Mouse (Mus musculus) frontal cortex, adult 2 months (tissue): ENCODE measurements around the gene Crtc2. TPM values are rescaled to one million over a fixed set of nuclear protein-coding genes. Genes with fewer than 3 reads are reported as not detected.
A peak's percentile ranks its signal among the peaks of the same experiment; 100 is the strongest.
"Not testable (repeated sequence)": the region's sequence is repeated elsewhere in the genome, so short reads cannot be mapped to it uniquely, and the experiment has no call there.

Experiments used
- DNase-seq, 2 experiments: peaks; one replicate each; pipeline ENCODE4 v3.0.0; 2022; ENCODE audit warnings: low spot score in 1 of 2; ENCODE audit errors: extremely low spot score in 1 of 2
- polyA plus RNA-seq: library from polyadenylated mRNA; depleted of rRNA; stranded (reverse); fragments of >200 nt; gene quantifications from 2 replicates; pipeline ENCODE4 v1.2.3, GENCODE M21; 2012

Crtc2 gene
- polyA plus RNA-seq, 1 experiment: 55.0 TPM

DNA sequence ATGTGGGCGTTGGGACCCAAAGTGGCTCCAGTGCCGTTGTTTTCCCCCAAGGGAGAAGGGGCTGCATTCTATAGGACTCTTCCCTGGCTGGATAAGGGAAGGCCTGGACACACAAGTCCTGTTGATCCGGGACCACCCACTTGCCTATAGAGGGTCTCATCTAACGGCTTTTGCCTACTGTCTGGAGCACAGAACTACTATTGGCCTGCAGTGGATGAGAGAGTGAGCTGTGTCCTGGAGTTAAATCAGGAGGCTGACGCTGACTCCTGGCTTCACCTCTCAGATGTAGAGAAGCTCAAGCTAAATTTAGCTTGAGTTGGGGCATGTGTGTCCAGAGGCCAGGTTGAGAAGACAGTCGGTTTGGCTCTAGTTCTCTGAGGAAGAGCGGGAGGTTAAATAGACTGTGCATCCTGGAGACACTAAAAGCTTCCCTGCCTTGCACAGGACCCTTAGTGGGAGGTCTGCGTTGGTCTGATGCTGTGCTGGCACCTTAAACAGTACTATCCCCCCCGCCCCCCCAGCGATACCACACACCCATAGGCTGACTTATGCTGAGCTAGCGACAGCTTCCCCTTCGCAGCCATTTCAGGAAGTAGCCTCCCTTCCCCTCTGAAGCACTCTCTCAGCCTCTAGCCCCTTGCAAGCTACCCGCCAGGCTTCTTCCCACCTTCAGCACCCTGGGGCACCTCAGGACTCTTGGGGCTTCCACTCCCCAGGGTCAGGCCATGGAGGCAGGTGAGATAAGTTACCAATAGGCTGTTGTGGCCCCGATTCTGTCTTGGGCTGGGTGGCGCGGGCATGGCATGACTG lies 12.2 kb downstream of the Crtc2 start:
- no peak for DNase-seq

- DNase-seq: no peak
Measured at GRCm38 (mm10) chr3:90266901-90267775, 13.2 kb downstream of the Crtc2 start.

DNA sequence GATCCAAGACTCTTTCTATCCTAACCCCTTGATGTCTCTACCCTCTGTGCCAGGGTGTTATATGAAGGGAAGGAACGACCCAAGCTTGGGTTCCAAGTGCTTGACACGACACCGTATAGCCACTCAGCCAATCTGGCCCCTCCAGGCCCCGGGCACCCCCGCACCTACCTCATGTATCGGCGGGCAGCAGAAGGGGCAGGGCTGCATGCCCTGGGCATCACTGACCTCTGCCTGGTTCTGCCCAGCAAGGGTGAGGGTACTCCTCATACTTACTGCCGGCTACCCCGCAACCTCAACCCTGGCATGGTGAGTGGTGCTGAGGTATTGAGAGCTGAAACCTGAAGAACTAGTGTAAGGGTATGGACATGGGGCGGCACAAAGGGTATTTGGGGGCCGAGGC lies 14.2 kb downstream of the Crtc2 start:
- DNase-seq: no peak

DNA sequence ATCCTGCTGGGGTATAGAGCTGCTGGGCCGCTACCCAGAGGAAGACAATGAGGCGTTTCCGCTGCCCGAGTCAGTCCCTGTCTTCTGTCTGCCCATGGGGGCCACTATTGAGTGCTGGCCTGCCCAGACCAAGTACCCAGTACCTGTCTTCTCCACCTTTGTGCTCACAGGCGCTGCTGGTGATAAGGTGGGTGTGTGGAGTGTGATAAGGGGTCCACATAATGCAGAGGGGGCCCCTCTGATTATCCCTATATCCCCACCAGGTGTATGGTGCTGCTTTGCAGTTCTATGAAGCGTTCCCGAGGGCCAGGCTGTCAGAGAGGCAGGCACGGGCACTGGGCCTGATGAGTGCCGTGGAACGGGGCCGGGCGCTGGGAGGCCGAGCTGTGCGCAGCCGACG lies 15.0 kb downstream of the Crtc2 start:
- no peak for DNase-seq

DNA sequence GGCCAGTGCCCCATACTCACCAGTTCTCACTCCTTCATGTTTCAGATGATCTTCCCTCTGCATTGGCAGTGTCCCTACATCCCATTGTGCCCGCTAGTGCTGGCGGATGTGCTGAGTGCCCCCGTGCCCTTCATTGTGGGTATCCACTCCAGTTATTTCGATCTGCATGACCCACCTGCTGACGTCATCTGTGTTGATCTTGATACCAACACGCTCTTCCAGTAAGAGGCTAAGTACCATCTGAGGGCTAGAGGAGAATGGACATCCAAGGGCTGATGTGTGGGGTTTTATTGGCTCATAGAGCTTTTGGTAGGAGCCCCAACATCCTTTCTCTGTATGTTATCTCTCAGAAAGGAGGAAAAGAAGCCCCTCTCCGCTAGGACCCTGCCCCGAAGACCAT lies 16.8 kb downstream of the Crtc2 start:
- DNase-seq: no peak

DNA sequence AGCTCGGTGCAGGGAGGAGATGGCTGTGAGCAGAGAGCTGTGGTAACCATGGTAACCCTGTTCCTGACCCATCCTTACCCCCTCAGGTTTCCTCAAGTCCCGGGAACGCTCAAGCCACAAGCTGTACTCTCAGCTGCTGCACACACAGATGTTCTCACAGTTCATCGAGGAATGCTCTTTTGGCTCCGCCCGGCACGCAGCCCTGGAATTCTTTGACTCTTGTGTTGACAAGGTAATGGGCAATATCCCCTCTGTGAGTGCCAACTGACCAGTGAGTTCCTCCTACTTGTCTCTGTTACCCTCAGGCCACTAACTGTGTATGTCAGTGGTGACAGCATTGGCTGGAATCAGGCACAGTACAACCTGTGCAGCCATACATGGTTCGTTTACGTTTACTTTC lies 18.2 kb downstream of the Crtc2 start:
- no peak for DNase-seq

DNA sequence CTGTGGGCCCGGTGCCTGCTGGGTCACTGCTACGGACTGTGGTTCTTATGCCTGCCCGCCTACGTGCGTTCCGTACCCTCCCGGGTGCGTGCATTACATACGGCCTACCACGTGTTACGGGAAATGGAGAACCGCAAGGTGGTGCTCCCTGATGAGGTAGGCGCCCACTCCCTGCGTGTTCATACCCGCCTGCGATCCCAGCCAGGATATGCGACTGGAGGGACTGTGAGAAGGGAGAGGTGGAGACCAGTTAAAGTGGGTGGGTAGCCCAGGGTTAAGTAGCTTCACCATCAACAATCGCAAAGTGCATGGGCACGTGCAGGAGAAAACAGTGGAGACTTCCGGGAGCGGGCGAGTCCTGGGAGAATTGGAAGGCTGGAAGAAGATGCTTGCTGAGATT lies 19.9 kb downstream of the Crtc2 start:
- DNase-seq: no peak

GRCm38 (mm10) chr3:90275286-90275685 lies 21.3 kb downstream of the Crtc2 start:
- DNase-seq: no peak

DNA sequence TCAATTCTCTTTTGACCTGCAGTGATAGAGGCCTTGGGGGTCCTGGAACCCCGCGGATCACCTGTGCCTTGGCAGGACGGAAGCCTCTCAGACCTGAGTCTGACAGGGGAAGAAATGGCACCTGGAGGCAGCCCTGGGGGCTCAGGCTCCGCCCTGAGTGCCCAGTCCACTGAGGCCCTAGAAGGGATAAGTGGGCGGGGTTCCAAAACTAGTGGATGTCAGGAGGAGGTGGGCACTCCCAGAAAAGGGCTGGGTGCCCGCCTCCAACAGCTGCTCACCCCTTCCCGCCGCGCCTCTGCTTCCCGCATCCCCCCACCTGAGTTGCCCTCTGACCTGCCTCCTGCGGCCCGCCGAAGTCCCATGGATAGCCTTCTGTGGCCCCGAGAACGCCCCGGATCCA lies 22.9 kb downstream of the Crtc2 start:
- DNase-seq: no peak

DNA sequence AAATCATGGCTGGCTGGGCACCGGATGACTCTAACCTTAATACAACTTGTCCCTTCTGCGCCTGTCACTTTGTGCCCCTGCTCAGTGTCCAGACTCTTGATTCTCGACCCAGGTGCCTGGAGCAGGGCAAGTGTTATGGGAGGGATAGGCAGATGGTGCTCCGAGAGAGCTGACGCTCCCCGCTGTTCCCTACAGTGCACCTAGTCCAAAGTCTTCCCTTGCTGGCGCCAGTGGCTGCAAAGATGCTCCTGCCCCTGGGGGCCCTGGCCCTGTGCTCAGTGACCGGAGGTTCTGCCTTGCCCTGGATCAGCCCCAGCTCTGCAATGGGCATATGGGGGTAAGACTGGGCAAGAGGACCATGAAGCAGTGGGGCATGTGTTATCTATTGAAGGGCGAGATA lies 23.8 kb downstream of the Crtc2 start:
- DNase-seq: no peak

GRCm38 (mm10) chr3:90278211-90278610 lies 24.2 kb downstream of the Crtc2 start:
- DNase-seq: no peak

DNA sequence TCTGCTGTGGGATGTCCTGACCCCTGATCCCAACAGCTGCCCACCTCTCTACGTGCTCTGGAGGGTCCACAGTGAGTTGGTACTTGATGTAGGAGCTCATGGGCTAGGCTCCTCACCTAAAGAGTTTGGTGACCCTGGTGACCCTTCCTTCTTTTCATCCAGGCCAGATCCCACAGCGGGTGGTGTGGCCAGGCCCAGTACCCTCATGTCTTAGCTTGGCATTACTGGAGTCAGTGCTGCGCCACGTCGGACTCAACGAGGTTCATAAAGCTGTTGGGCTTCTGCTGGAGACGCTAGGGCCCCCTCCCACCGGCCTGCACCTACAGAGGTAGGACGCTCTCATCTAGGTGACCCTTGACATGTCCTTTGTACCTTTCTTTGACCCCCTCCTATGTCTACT lies 25.3 kb downstream of the Crtc2 start:
- DNase-seq: no peak

DNA sequence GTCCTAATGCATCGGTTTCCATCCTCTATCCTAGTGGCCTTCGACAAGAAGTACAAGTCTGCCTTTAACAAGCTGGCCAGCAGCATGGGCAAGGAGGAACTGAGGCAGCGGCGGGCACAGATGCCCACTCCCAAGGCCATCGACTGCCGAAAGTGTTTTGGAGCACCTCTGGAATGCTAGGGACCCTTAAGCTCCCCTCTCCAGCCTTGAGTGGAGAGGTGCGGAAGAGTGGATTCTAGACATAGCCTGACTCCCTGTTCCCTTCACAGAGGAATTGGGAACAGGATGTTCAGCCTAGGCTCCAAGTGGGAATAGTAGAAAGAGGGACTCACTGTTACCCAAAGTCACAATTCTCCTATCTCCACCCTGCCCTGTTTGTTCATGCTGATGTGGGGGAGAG lies 25.8 kb downstream of the Crtc2 start:
- no peak for DNase-seq

DNA sequence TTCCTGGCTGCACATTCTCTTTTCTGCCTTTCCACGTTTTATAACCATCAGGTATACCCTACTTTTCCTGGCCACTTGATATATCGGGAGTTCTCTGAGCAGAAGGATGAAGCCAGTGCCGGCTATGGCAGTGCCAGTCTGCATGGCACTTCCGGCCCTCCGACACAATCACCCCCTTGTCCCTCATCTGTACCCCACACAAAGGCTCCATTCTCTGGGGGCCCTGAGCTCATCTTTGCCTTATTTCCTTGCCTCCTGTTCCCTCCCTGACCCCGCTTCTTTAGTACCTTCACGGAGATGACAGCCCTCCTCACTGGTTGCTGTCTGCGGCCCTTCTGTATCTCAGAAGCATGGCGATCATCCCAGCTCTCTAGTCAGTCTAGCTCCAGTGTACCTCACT lies 26.7 kb downstream of the Crtc2 start:
- DNase-seq: no peak

DNA sequence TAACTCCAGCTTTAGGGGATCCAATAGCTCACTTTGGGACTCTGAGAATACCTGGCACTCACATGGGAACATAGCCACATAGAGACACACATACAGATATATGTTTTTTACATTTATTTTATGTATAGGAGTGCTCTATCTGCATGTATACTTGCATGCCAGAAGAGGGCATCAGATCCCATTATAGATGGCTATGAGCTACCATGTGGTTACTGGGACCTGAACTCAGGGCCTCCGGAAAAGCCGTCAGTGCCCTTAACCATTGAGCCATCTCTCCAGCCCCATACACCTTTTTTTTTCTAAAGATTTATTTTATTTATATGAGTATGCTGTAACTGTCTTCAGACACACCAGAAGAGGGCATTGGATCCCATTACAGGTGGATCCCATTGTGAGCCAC lies 30.2 kb downstream of the Crtc2 start:
- DNase-seq: no peak

DNA sequence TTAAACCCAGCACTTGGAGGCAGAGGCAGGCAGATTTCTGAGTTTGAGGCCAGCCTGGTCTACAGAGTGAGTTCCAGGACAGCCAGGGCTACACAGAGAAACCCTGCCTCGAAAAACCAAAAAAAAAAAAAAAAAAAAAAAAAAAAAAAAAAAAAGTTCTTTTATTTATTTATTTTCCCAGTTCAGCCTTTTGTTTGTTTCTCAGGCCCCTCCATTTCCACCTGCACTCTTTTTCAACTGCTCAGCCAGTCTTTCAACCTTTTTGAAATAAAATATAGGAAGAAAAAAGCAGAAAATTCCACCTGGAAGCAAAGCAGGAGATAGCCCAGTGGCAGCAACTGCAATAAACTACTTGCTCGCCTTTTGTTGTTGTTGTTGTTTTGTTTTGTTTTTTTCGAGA lies 35.4 kb downstream of the Crtc2 start:
- not testable (repeated sequence) for DNase-seq

GRCm38 (mm10) chr3:90290602-90291001 lies 36.6 kb downstream of the Crtc2 start:
- no peak for DNase-seq

DNA sequence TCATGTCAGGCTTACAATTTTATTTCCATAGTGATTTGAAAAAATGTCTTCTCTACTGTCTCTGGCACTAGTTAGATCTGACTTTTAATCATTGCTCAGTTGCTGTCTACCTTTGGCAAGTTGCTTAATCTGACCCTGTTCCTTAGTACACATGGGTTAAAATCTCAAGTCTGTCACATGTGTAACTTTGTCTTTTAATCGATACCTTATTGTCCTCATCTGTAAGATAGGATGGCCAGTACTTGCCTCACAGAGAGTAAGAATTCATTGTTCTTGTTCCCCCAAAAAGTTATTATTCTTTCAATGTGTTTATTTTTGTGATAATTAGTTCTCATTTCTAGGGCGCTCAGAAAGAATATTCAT lies 38.0 kb downstream of the Crtc2 start:
- DNase-seq: no peak

DNA sequence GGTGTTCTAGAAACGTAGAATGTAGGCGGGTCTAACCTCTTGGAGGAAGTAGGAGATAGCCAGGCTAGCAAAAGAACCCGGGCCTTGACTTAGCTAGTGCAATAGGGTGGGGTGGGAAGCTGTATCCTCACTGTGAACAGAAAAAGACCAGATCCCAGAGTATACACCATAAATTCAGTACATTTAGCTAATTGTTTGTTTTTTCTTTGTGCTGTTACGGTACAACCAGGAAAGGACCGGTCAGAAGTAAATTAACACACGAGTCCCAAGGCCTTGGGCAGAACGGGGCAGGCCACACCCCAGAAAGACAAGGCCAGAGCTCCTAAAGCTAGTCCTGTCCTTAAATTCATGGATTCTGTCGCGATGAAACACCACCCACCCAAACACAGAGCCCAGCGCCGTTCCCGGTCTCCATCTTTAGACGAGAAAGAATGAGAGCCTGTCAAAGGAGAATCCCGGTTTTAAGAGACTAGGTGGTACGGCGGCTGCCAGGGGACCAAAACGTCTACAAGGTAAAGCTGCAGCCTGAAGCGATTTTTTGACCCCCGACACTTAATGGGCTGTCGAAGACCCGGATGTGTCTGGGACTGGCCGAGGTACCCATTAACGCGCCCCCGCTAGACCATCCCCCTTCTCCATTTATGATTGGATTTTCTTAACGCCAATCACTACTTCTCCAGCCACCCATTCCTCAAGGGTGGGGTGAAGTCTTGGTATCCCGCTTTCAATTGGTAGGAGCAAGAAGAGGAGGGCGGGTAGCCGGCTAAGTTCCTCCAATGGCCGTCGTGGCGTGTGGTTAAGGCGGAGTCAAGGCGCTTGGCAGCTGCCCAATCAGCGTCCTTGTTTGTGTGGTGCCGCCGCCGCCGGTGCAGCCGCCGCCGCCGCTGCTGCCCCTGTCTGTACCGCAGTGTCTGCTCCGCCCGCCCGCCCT lies 38.6 kb downstream of the Crtc2 start, which contains the start of gene Gatad2b:
Gene Gatad2b, plus strand, starts transcription at position 834 of the 931 bp plus-strand sequence.
- DNase-seq: peak; percentile 100

GRCm38 (mm10) chr3:90293352-90294063 lies 39.5 kb downstream of the Crtc2 start:
- peak in 1 of 2 experiments; percentile 47 for DNase-seq
